Mouse (Mus musculus) liver, adult (tissue): ENCODE data around the gene Smug1.

Experiments
- GATA4 ChIP-seq: IDR thresholded peaks from 2 replicates; pipeline ENCODE4 v1.6.1; 2014; ENCODE audit warnings: mild to moderate bottlenecking, low read length; ENCODE audit not compliant: insufficient replicate concordance

Smug1 gene

GRCm38 (mm10) chr15:103167042-103167615 is at the start of gene Smug1:
TSS of gene Smug1 (minus strand) at chr15:103167092.
- TF ChIP-seq GATA4: no peak

GRCm38 (mm10) chr15:103216052-103216451 is 49.2 kb upstream of the Smug1 start:
- TF ChIP-seq GATA4: no peak

GRCm38 (mm10) chr15:103214971-103215907 is 48.3 kb upstream of the Smug1 start:
- TF ChIP-seq GATA4: no peak

- TF ChIP-seq GATA4: no peak
Observed at GRCm38 (mm10) chr15:103214149-103214548, 47.3 kb upstream of the Smug1 start.

GRCm38 (mm10) chr15:103205156-103205555 is 38.3 kb upstream of the Smug1 start:
- no peak for TF ChIP-seq GATA4

- TF ChIP-seq GATA4: no peak
Observed at GRCm38 (mm10) chr15:103202088-103202793, 35.3 kb upstream of the Smug1 start.

GRCm38 (mm10) chr15:103197785-103198184 is 30.9 kb upstream of the Smug1 start:
- no peak for TF ChIP-seq GATA4

- no peak for TF ChIP-seq GATA4
Observed at GRCm38 (mm10) chr15:103196835-103197234, 29.9 kb upstream of the Smug1 start.

GRCm38 (mm10) chr15:103193606-103194005 is 26.7 kb upstream of the Smug1 start:
- TF ChIP-seq GATA4: peak; percentile 69; the same call in 1 of the 2 replicates

- no peak for TF ChIP-seq GATA4
Observed at GRCm38 (mm10) chr15:103190531-103191462, 23.9 kb upstream of the Smug1 start.

- TF ChIP-seq GATA4: no peak
Observed at GRCm38 (mm10) chr15:103190083-103190482, 23.2 kb upstream of the Smug1 start.

- no peak for TF ChIP-seq GATA4
Observed at GRCm38 (mm10) chr15:103187803-103188202, 20.9 kb upstream of the Smug1 start.

GRCm38 (mm10) chr15:103185462-103186198 is 18.7 kb upstream of the Smug1 start:
- TF ChIP-seq GATA4: no peak

- TF ChIP-seq GATA4: no peak
Observed at GRCm38 (mm10) chr15:103183651-103184610, 17.0 kb upstream of the Smug1 start.
